Mouse (Mus musculus) intestine, embryonic 16.5 days (tissue): Measurements from ENCODE around the gene Nfic. TPM values are rescaled to one million over a fixed set of nuclear protein-coding genes. Genes with fewer than 3 reads are reported as not detected.

Experiments
- ATAC-seq: fragments of 200-750 bp; cut with Nextera tagmentation; 2 replicates; pipeline ENCODE4 v1.8.0; 2017; ENCODE audit warnings: moderate TSS enrichment, moderate library complexity
- H3K27ac ChIP-seq: fragments of 300-500 bp; sonication (generic); 2 replicates; pipeline ENCODE4 v1.5.1; 2014; ENCODE audit warnings: mild to moderate bottlenecking, low read length
- H3K27me3 ChIP-seq: fragments of 300-500 bp; sonication (generic); replicated peaks from 2 replicates; pipeline ENCODE4 v1.6.1; 2014; ENCODE audit warnings: low read length, control low read depth, mixed read lengths; ENCODE audit not compliant: control insufficient read depth, insufficient read depth
- H3K36me3 ChIP-seq: fragments of 300-500 bp; sonication (generic); 2 replicates; pipeline ENCODE4 v1.6.1; 2014; ENCODE audit warnings: low read length, control low read depth; ENCODE audit not compliant: control insufficient read depth, insufficient read depth
- H3K4me1 ChIP-seq: fragments of 300-500 bp; sonication (generic); 2 replicates; pipeline ENCODE4 v1.6.1; 2014; ENCODE audit warnings: low read length, control low read depth, mixed read lengths; ENCODE audit not compliant: control insufficient read depth, insufficient read depth
- H3K4me2 ChIP-seq: fragments of 300-500 bp; sonication (generic); 2 replicates; pipeline ENCODE4 v1.6.1; 2014; ENCODE audit warnings: low read depth, low read length, control low read depth
- H3K4me3 ChIP-seq: fragments of 300-500 bp; sonication (generic); 2 replicates; pipeline ENCODE4 v1.5.1; 2014; ENCODE audit warnings: mild to moderate bottlenecking, low read length
- H3K9ac ChIP-seq: fragments of 300-500 bp; sonication (generic); 2 replicates; pipeline ENCODE4 v1.6.1; 2014; ENCODE audit warnings: low read depth, low read length
- H3K9me3 ChIP-seq: fragments of 300-500 bp; sonication (generic); 2 replicates; pipeline ENCODE4 v1.6.1; 2016; ENCODE audit warnings: low read length, control low read depth; ENCODE audit not compliant: control insufficient read depth
- WGBS: fragments of 180-500 bp; shearing (Covaris S2); extraction: QIAGEN DNeasy Blood & Tissue Kit; methylation state at CpG from one replicate; pipeline ENCODE4 v1.1.7; 2014; 5-methylcytosine and 5-hydroxymethylcytosine counted together
- polyA plus RNA-seq: library from polyadenylated mRNA; unstranded; fragments of >200 nt; fragmentation: Nextera tagmentation; extraction: Ambion mirVana; gene quantifications from 2 replicates; pipeline ENCODE4 v1.2.1, GENCODE M21; 2015

Gene Nfic
- polyA plus RNA-seq, 1 experiment from 2014 or later = 49.8 TPM

DNA sequence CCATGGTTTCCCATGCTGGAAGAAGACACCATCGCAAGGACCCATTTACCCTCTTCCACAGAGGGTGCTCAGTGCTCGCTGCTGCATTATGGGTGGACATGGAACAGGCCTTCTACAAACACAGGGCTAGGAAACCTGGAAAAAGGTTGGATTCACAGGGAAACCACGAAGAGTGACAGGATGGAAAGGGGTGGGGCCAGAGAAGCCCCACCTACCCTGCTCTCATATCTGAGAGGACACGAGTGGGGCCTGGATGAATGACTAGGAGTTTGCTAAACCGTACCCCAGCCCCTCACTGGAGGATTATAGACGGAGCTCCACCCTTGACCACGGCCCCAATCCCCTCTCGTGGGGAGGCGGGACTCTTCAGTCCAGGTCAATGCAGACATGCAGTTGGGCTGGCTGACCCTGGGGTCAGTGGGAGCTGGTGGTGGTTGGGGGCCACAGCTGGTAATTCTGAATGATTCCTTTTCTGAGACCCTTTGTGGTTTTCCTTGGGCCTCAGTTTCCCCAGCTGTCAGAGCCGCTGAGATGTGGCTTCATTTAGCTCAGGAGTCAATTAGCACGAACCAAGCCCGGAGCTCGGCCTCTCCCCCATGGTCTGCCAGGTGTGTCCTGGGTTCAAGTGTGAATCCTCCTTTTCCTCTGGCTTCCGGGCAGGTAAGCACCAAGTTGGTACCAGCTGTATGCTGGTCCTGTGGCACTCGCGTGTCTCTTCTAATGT lies 42.7 kb downstream of the Nfic start:
- H3K4me2 ChIP-seq = no peak overlapping the region

GRCm38 (mm10) chr10:81411471-81412400 lies 43.7 kb downstream of the Nfic start:
- WGBS = 44% methylated on average over 18 of the region's 18 CpGs
- peaks cover 3% of the 10 kb centered on the region; the same call in 1 of the 2 replicates for H3K27me3 ChIP-seq
- H3K4me1 ChIP-seq = peaks cover 95% of the 10 kb centered on the region
- peak overlapping the region; percentile 91 for H3K27ac ChIP-seq
- H3K9me3 ChIP-seq = no peaks in the 10 kb centered on the region
- H3K36me3 ChIP-seq = peaks cover 4% of the 10 kb centered on the region
- H3K9ac ChIP-seq = peak overlapping the region; percentile 52
- peak overlapping the region; percentile 16 for H3K4me2 ChIP-seq
- ATAC-seq = peak; percentile 11; the same call in 1 of the 2 replicates
- no peak overlapping the region for H3K4me3 ChIP-seq

More for the DNA sequence above, 42.7 kb downstream of the Nfic start:
- Histone ChIP-seq H3K4me1 (peaks cover 95% of the 10 kb centered on the region), H3K9ac (peak overlapping the region; percentile 52), H3K9me3 (no peaks in the 10 kb centered on the region), H3K27me3 (no peaks in the 10 kb centered on the region), H3K27ac (peak overlapping the region; percentile 91), H3K4me3 (no peak overlapping the region), H3K36me3 (peaks cover 4% of the 10 kb centered on the region)
- ATAC-seq = no peak
- WGBS = 72% methylated on average over 16 of the region's 16 CpGs

DNA sequence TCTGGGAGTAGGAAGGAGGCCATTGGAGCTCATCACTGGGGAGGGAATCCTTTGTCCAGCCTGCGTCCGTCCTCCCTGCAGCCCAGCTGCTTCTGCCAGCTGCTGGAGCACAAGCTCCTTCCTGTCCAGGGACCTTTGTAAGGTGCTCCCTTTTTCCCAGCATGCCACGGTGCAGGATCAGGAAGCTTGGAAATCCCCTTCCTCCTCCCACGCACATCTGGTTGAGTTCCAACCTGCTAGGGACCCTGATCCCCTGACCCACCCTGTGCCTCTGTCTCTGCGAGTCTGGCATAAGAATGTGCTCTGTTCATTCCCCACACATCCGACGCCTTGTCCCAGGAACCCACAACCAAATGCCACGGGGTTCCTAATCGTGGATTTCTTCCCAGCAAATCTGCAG lies 44.5 kb downstream of the Nfic start:
- Histone ChIP-seq H3K4me2 (no peak overlapping the region), H3K4me1 (peaks cover 94% of the 10 kb centered on the region), H3K27me3 (peaks cover 4% of the 10 kb centered on the region; the same call in 1 of the 2 replicates), H3K27ac (peak overlapping the region; percentile 91), H3K36me3 (peaks cover 7% of the 10 kb centered on the region), H3K9ac (0 out of 2 replicates have a peak overlapping the region, but pooled peaks have one; percentile 21), H3K9me3 (no peaks in the 10 kb centered on the region), H3K4me3 (no peak overlapping the region)
- ATAC-seq = no peak
- 70% methylated on average over 9 of the region's 9 CpGs for WGBS

- H3K4me2 ChIP-seq = no peak overlapping the region
- no peaks in the 10 kb centered on the region for H3K9me3 ChIP-seq
- peaks cover 88% of the 10 kb centered on the region for H3K4me1 ChIP-seq
- H3K36me3 ChIP-seq = peaks cover 13% of the 10 kb centered on the region
- ATAC-seq = no peak
- H3K4me3 ChIP-seq = no peak overlapping the region
- H3K27me3 ChIP-seq = peaks cover 4% of the 10 kb centered on the region; the same call in 1 of the 2 replicates
- WGBS = 67% methylated on average over 4 of the region's 4 CpGs
- H3K27ac ChIP-seq = peak overlapping the region; percentile 91
- H3K9ac ChIP-seq = 0 out of 2 replicates have a peak overlapping the region, but pooled peaks have one; percentile 30
Measured at GRCm38 (mm10) chr10:81410350-81410749, 45.1 kb downstream of the Nfic start.

GRCm38 (mm10) chr10:81409330-81409729 lies 46.1 kb downstream of the Nfic start:
- H3K27me3 ChIP-seq = peaks cover 4% of the 10 kb centered on the region; the same call in 1 of the 2 replicates
- H3K36me3 ChIP-seq = peaks cover 14% of the 10 kb centered on the region
- peaks cover 78% of the 10 kb centered on the region for H3K4me1 ChIP-seq
- H3K9ac ChIP-seq = no peak overlapping the region
- no peak overlapping the region for H3K4me2 ChIP-seq
- 39% methylated on average over 8 of the region's 8 CpGs for WGBS
- H3K9me3 ChIP-seq = no peaks in the 10 kb centered on the region
- H3K4me3 ChIP-seq = no peak overlapping the region
- ATAC-seq = no peak
- peak overlapping the region; percentile 57 for H3K27ac ChIP-seq

DNA sequence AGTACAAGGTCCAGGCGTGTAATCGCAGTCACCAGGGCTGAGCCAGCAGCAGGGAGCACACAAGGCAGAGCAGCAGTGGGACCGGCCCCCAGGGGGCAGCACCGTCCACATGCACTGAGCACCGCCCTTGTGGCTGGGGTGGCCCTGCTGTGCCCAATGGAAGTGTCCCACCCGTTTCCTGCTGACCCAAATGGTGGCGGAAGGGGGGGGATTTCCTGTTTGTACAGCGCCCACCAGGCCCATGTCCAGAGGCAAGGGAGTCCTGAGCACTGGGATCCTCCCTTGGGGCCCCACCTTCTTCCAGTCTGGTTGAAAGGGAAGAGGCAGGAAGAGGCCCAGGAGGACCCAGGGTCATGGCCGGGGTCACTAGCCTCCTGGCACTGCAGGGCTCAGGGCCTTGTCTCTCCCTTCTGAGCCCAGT lies 46.6 kb downstream of the Nfic start:
- H3K27me3 ChIP-seq = peaks cover 4% of the 10 kb centered on the region; the same call in 1 of the 2 replicates
- H3K4me3 ChIP-seq = no peak overlapping the region
- no peak overlapping the region for H3K4me2 ChIP-seq
- peaks cover 73% of the 10 kb centered on the region for H3K4me1 ChIP-seq
- peaks cover 14% of the 10 kb centered on the region for H3K36me3 ChIP-seq
- H3K9ac ChIP-seq = no peak overlapping the region
- peak overlapping the region; percentile 57 for H3K27ac ChIP-seq
- H3K9me3 ChIP-seq = no peaks in the 10 kb centered on the region
- WGBS = 21% methylated on average over 9 of the region's 9 CpGs
- ATAC-seq = peak; percentile 64

DNA sequence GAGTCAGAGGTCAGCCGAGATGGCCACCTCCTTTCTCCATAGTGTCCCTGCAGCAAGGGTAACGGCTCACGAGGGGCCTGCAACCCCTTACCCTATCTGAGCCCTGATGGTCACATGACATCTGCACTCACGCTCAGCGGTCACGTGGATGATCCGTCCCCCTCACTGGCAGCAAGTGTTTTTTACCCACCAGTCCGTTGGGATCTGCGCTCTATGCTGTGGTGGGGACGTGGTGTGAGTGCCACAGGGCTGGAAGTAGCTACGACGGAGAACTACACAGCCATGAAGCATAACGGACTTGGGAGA lies 47.1 kb downstream of the Nfic start:
- no peak for ATAC-seq
- Histone ChIP-seq H3K4me2 (no peak overlapping the region), H3K9ac (no peak overlapping the region), H3K4me3 (no peak overlapping the region), H3K4me1 (peaks cover 70% of the 10 kb centered on the region), H3K36me3 (peaks cover 14% of the 10 kb centered on the region), H3K27ac (peak overlapping the region; percentile 43; the same call in 1 of the 2 replicates), H3K27me3 (peaks cover 4% of the 10 kb centered on the region; the same call in 1 of the 2 replicates), H3K9me3 (no peaks in the 10 kb centered on the region)
- 57% methylated on average over 13 of the region's 13 CpGs for WGBS

GRCm38 (mm10) chr10:81407539-81408423 lies 47.7 kb downstream of the Nfic start:
- ATAC-seq = peak; percentile 26; the same call in 1 of the 2 replicates
- H3K36me3 ChIP-seq = peaks cover 10% of the 10 kb centered on the region
- peaks cover 4% of the 10 kb centered on the region; the same call in 1 of the 2 replicates for H3K27me3 ChIP-seq
- H3K9me3 ChIP-seq = no peaks in the 10 kb centered on the region
- peak overlapping the region; percentile 43 for H3K27ac ChIP-seq
- H3K4me3 ChIP-seq = peak overlapping the region; percentile 28; the same call in 1 of the 2 replicates
- peak overlapping the region; percentile 41 for H3K4me2 ChIP-seq
- H3K4me1 ChIP-seq = peaks cover 70% of the 10 kb centered on the region
- 28% methylated on average over 31 of the region's 31 CpGs for WGBS
- H3K9ac ChIP-seq = peak overlapping the region; percentile 51
